In the genomic region with DNA sequence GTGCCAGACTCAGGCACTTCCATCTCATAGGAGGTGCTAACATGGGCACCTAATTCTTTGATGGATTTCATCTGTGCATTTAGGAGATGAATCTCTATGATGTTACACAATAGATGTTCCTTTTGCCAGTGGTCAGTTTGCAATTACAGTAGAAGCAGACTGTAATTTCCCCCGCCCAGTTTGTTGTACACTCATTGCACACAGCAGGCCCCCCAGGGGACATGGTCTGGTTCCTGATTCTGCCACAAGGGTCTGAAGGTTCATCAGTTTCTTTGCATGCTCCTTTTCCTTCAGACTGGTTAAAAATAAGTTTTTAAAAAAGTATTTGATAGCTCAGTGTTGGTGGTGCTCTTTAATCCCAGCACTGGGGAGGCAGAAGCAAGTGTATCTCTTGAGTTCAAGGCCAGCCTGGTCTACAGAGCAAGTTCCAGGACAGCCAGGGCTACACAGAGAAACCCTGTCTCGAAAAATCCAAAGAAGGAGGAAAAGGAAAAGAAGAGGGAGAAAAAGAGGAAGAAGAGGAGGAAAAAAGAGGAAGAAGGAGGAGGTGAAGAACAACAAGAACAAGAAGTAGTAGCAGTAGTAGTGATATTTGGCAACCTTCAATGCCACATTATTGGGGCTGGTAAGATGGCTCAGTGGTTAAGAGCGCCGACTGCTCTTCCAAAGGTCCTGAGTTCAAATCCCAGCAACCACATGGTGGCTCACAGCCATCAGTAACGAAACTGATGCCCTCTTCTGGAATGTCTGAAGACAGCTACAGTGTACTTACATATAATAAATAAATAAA, we compare ENCODE assay signal across 23 mouse cellular contexts. TPM values are rescaled to one million over a fixed set of nuclear protein-coding genes. Genes with fewer than 3 reads are reported as not detected.
DNase-seq lines count a peak whose midpoint lies in the region; ATAC-seq and TF ChIP-seq lines count a peak whose summit lies in the region.
"Had no signal": no experiment of that assay in that cellular context is flagged by ENCODE, and none has a peak within 500 bp of the region (broad histone marks: within the 10 kb centered on the region; RNA-seq: fewer than 3 reads in every experiment).

No protein-coding gene starts in this region.

- H3K9me3 ChIP-seq in CH12.LX (replicated peaks; ENCODE audit: low read length) = peaks cover 13% of the 10 kb centered on the region
- H3K9me3 ChIP-seq in forebrain, embryonic 14.5 days (replicated peaks; ENCODE audit: control insufficient read depth, low read length) = no peaks in the 10 kb centered on the region; the same call in 1 of the 2 replicates
- H3K9me3 ChIP-seq: embryonic facial prominence, embryonic 12.5 days; embryonic facial prominence, embryonic 15.5 days; forebrain, embryonic 15.5 days; heart, embryonic 10.5 days; heart, embryonic 13.5 days; hindbrain, embryonic 15.5 days had no signal

- peaks cover 2 to 17% of the 10 kb centered on the region in 2 experiments; a peak in 2 of 4 replicates for H3K4me1 ChIP-seq in CH12.LX (ENCODE audit: control insufficient read depth in 1 of 2, insufficient read depth in 2 of 2)
- no peaks in the 10 kb centered on the region for H3K4me1 ChIP-seq in forebrain, embryonic 14.5 days (ENCODE audit: control insufficient read depth, insufficient read depth, low read length)
- H3K4me1 ChIP-seq: embryonic facial prominence, embryonic 12.5 days; embryonic facial prominence, embryonic 15.5 days; forebrain, embryonic 15.5 days; heart, embryonic 10.5 days; heart, embryonic 13.5 days; hindbrain, embryonic 15.5 days had no signal

- WGBS in forebrain, embryonic 14.5 days = 82% methylated on average over 5 of the region's 5 CpGs

- no peak for TF ChIP-seq RAD21 in CH12.LX (IDR thresholded peaks at IDR 0.05; ENCODE audit: low read depth, low read length)

- no peak overlapping the region for H3K4me2 ChIP-seq in CH12.LX (ENCODE audit: insufficient read depth, low read depth, poor library complexity, severe bottlenecking)
- H3K4me2 ChIP-seq in forebrain, embryonic 14.5 days (ENCODE audit: low read length) = no peak overlapping the region
- H3K4me2 ChIP-seq: embryonic facial prominence, embryonic 12.5 days; embryonic facial prominence, embryonic 15.5 days; forebrain, embryonic 15.5 days; heart, embryonic 13.5 days; hindbrain, embryonic 15.5 days had no signal

- no peak overlapping the region for H3K4me3 ChIP-seq in CH12.LX (replicated peaks in 1 of 3; ENCODE audit: low read depth in 2 of 3, low read length in 2 of 3, poor library complexity in 1 of 3)
- H3K4me3 ChIP-seq in forebrain, embryonic 14.5 days (ENCODE audit: low read depth, low read length) = no peak overlapping the region
- H3K4me3 ChIP-seq: embryonic facial prominence, embryonic 12.5 days; embryonic facial prominence, embryonic 15.5 days; forebrain, embryonic 15.5 days; heart, adult 2 months; heart, embryonic 10.5 days; heart, embryonic 13.5 days; hindbrain, embryonic 15.5 days had no signal

- TF ChIP-seq CTCF in CH12.LX (conservative IDR thresholded peaks at IDR 0.05 in 1 of 2, IDR thresholded peaks at IDR 0.05 in 1 of 2; ENCODE audit: low read depth in 2 of 2, low read length in 2 of 2) = no peak

- H3K27ac ChIP-seq in CH12.LX (ENCODE audit: insufficient read depth, low read depth) = no peak overlapping the region
- H3K27ac ChIP-seq in forebrain, embryonic 14.5 days (ENCODE audit: low read depth, low read length) = no peak overlapping the region
- H3K27ac ChIP-seq: embryonic facial prominence, embryonic 12.5 days; embryonic facial prominence, embryonic 15.5 days; forebrain, embryonic 15.5 days; heart, adult 2 months; heart, embryonic 10.5 days; heart, embryonic 13.5 days; hindbrain, embryonic 15.5 days had no signal

- no peak for TF ChIP-seq EP300 in CH12.LX (IDR thresholded peaks at IDR 0.05; ENCODE audit: low read length)

- peak; percentile 43 for ATAC-seq in megakaryocyte, adult 5-6 weeks (ENCODE audit: poor library complexity, severe bottlenecking)
- ATAC-seq in forebrain, embryonic 14.5 days = no peak
- ATAC-seq: activated CD4-positive, CD25-positive, alpha-beta regulatory T cell, adult 4 months; forebrain, embryonic 15.5 days had no signal

- TF ChIP-seq POLR2A in CH12.LX (IDR thresholded peaks at IDR 0.05; ENCODE audit: low read depth, low read length) = no peak

- no peak overlapping the region for H3K9ac ChIP-seq in CH12.LX (ENCODE audit: insufficient read depth, low read depth)
- H3K9ac ChIP-seq in forebrain, embryonic 14.5 days (ENCODE audit: low read length) = no peak overlapping the region
- H3K9ac ChIP-seq: embryonic facial prominence, embryonic 12.5 days; embryonic facial prominence, embryonic 15.5 days; forebrain, embryonic 15.5 days; heart, embryonic 13.5 days; hindbrain, embryonic 15.5 days had no signal

- no peaks in the 10 kb centered on the region for H3K27me3 ChIP-seq in CH12.LX (replicated peaks)
- no peaks in the 10 kb centered on the region for H3K27me3 ChIP-seq in forebrain, embryonic 14.5 days (replicated peaks; ENCODE audit: control insufficient read depth, insufficient read depth, low read length)
- H3K27me3 ChIP-seq: embryonic facial prominence, embryonic 12.5 days; embryonic facial prominence, embryonic 15.5 days; forebrain, embryonic 15.5 days; heart, embryonic 13.5 days; hindbrain, embryonic 15.5 days had no signal

- H3K36me3 ChIP-seq in CH12.LX (replicated peaks in 1 of 2; ENCODE audit: control insufficient read depth in 1 of 2, insufficient read depth in 1 of 2, low read length in 1 of 2) = no peaks in the 10 kb centered on the region
- H3K36me3 ChIP-seq in forebrain, embryonic 14.5 days (ENCODE audit: control insufficient read depth, insufficient read depth, low read length) = no peaks in the 10 kb centered on the region
- H3K36me3 ChIP-seq: embryonic facial prominence, embryonic 12.5 days; embryonic facial prominence, embryonic 15.5 days; forebrain, embryonic 15.5 days; G1E; heart, embryonic 10.5 days; heart, embryonic 13.5 days; hindbrain, embryonic 15.5 days had no signal

- DNase-seq in CH12.LX (ENCODE audit: extremely low read depth) (peak; percentile 46), NIH3T3 (ENCODE audit: low read depth) (peak; percentile 24)
- no peak for DNase-seq in lung, postnatal 36 days
- DNase-seq in right cerebral cortex, adult 2 months (ENCODE audit: low spot score in 2 of 2) = no peak
- no peak for DNase-seq in forebrain, embryonic 14.5 days (ENCODE audit: low spot score)
- DNase-seq: adrenal gland, adult 8-10 months; adrenal gland, postnatal 25 days; cerebellum, adult 18-20 months; cerebellum, adult 9-10 months; cerebellum, postnatal 14 days; gastrocnemius, postnatal 25 days; heart, adult 2 months; heart, postnatal 14 days; heart, postnatal 4 days had no signal

- dilution Hi-C loops in CH12.LX (cut with MboI; ENCODE audit: extremely low pct_ligation_motif_present, extremely low pct_unique_long_range_greater_than_20kb, low sequenced_read_pairs) = no loop called here

- no peaks in the 10 kb centered on the region for H3K79me2 ChIP-seq in CH12.LX (replicated peaks; ENCODE audit: control insufficient read depth, extremely low read depth, insufficient read depth, poor library complexity, severe bottlenecking)

- in situ Hi-C loops in CH12.LX (cut with MboI; ENCODE audit: low pct_ligation_motif_present, low pct_unique_long_range_greater_than_20kb, low sequenced_read_pairs) = no loop called here

TF ChIP-seq in CH12.LX, 34 proteins besides CTCF, POLR2A, EP300 and RAD21:
- TF ChIP-seq POLR2AphosphoS2 (IDR thresholded peaks at IDR 0.05; ENCODE audit: low read depth, low read length) (no peak), JUN (IDR thresholded peaks at IDR 0.05; ENCODE audit: insufficient read depth, low read depth, low read length) (no peak), TCF12 (IDR thresholded peaks at IDR 0.05; ENCODE audit: low read depth, low read length) (no peak), CHD1 (IDR thresholded peaks at IDR 0.05; ENCODE audit: low read depth, low read length) (no peak), KAT2A (IDR thresholded peaks at IDR 0.05; ENCODE audit: insufficient replicate concordance, low read length) (no peak), ZMIZ1 (IDR thresholded peaks at IDR 0.05; ENCODE audit: low read depth, low read length) (no peak), TBP (conservative IDR thresholded peaks at IDR 0.05; ENCODE audit: low read depth, low read length) (no peak), ETS1 (conservative IDR thresholded peaks at IDR 0.05; ENCODE audit: low read depth, low read length) (no peak), MYC (IDR thresholded peaks at IDR 0.05; ENCODE audit: low read depth, low read length) (no peak), IRF4 (IDR thresholded peaks at IDR 0.05; ENCODE audit: low read depth, low read length) (no peak)

RNA-seq across cellular contexts. Expression of gene Ep300, which starts 39.6 kb away (rescaled TPM):
- 16.4 and 17.4 TPM in 2 replicates for total RNA-seq in CH12.LX (2012; rRNA removed)
- 4.7 and 5.9 TPM in 2 replicates for total RNA-seq in CH12.LX (2014; rRNA removed)
- 23.1 and 33.2 TPM in 2 replicates for polyA plus RNA-seq in CH12.LX (2012; ENCODE audit: insufficient read length, low read depth)
- total RNA-seq in megakaryocyte, adult 5-6 weeks (2015) = 218 and 236 TPM in 2 replicates
- 46.5 and 76.5 TPM in 2 replicates for total RNA-seq in megakaryocyte, adult 5-6 weeks (2017)
- 14.2 and 19.5 TPM in 2 replicates for polyA plus RNA-seq in forebrain, embryonic 14.5 days (2014; fragmentation: Nextera tagmentation; extraction: Ambion mirVana)

Comparison
In these comparisons a context has a peak if more than half of its experiments do, and no peak if none do; other contexts are left out.
1. DNase-seq: peak in CH12.LX (single experiment) and NIH3T3 (single experiment); none in lung, postnatal 36 days (single experiment), right cerebral cortex, adult 2 months (0 of 2) and forebrain, embryonic 14.5 days (single experiment).